Mouse (Mus musculus) monocyte, adult 2 months (primary cell): ENCODE measurements around the gene Crygs.
"Not testable (repeated sequence)": the region's sequence is repeated elsewhere in the genome, so short reads cannot be mapped to it uniquely, and the experiment has no call there.

ENCODE experiments used
- DNase-seq, 2 experiments: peaks; one replicate each; pipeline ENCODE4 v3.0.0; 2022; ENCODE audit warnings: low spot score in 2 of 2, low read depth in 1 of 2

The Crygs gene

DNA sequence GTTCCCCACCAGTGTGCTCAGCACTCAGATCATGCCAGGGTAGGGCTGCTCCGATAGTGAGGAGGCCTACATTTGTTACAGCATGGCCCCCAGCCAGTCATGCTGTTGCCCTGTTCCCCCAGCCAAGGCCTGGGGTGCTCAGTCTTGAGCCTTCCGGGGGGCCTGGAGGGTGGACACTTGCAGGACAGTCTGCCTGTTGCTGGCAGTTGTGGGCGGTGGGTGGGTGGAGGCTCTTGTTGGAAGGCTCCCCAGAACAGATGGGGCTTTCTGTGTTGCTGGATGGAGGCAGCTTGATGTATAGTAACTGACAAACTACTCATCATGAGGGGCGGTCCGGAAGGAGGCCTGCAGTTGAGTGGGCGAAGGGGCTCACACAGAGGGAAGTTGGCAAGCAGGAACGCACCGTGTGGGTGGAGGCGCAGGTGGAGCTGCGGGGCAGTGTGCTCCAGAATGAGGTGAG is 21.4 kb downstream of the Crygs start:
- DNase-seq, result no peak

DNA sequence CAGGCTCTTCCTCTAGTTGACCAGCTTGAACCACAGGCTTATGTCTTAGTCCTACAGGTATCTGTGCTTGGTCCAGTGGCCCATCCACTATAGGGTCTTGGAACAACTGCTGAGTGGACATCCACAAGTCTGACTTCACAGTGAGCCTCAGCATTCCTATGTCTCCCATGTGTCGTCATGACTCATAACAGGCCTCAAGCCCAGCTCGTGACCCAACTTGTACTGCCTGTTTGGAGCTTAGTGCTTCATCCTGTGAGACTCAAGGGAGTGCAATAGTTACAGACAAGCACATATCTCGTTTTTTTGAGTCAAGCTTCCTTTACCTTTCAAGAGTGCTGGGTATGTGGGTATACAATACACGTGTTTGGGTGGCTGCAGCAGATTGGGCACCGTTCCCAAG is 28.7 kb downstream of the Crygs start:
- no peak for DNase-seq

DNA sequence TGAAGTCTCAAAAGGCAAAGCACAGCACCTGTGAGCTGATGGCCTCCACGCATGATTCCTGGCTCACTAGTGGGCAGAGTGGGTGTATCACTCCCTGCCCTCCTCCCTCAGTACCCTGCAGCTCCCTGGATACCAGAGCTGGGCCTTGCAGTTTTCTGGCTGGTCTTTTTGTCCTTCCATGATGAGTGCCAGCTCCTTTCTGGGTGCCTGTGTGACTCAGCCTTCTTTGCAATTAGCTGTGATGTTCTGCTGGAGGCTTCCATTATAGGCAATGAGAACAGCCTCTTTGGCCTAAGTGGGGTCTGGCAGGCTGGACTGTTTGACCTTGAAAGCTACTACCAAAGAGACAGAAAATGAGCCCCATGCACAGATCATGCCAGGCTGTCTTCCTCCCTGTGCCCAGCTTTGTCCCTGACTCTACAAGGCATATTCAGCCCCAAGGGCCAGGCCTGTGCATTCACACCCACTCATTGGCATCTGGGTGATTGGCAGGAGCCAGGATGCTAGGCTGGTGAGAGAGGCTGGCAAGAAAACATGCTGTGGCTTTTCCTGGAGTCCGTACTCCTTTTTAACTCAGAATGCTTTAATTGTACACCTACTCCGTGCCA is 32.0 kb downstream of the Crygs start:
- DNase-seq, result no peak

DNA sequence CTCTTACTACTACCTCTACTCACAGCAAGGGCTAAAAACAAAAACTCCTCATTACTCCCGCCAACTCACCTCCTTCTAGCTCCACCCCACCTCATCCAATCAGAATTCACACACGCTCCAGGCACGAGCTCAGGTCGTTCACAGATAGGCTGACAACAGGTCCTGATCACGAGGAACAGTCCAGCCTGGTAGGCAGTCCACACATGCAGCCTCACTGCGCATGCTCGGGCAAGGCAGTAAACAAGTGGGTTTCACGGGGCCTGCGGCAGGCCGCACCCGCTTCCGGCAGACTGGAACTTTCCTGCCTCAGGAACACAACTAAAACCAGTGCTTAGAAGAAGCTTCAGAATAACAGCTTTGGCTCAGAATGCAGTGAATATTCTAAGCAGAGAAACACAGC is 33.1 kb downstream of the Crygs start:
- not testable (repeated sequence) for DNase-seq

DNA sequence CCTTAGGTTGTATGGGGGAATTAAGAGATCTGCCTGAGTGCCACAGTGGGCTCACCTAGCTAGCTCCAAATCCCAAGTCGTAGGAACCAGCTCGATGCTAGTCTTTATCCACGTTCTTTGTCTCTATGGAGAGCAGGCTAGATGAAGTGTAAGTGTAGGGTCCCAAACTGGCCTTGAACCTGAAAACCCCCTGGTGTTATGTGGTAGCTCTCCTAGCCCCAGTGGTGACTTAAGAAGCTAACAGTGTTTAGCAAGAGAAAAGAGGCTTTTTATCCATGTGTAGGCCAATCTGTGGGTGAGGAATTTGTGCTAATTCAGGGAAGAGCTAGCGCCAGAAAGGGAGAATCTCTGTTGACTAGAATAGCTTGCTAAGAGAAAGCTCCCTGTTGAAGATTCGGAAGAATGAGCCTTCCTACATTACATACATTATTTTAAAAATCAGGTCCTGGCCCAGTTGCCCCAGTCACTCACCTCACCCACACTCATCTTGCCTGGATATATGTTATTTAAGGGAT is 35.8 kb downstream of the Crygs start:
- DNase-seq, result no peak

DNA sequence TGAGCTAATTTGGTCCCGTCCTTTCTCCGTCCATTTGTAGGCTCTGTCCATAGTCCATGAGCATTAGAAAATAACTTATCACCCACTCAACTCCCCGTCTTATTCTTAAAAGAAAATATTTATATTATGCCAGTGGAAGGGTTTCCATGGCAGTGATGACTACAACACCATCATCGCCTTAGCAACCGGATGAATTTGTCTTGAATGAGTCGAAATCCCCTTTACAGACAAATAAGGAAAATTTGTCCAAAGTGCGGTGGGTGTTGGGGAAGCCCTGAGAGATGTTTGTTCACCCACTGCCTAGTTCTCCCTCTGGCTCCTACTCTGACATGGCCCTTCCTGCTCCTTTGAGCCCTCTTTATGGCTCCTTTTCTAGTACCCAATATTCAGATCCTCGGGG is 42.7 kb downstream of the Crygs start:
- no peak for DNase-seq

DNA sequence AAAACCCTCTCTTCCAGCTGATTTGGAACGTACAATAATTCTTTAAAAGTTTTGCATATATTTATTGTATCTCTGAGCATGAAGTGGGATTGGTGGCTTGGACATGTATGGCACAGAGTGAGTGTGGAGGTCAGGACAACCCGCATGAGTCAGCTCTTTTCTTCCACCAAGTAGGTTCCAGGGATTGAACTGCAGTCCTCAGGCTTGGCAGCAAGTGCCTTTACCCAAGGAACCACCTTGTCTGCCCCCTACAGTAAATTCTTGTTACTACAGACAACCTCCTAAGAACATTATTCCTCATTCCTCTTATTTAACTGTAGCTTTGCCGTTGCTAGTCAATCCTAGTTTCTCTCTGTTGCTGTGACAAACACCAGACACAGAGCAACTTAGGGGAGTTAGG is 44.0 kb downstream of the Crygs start:
- DNase-seq, result no peak

DNA sequence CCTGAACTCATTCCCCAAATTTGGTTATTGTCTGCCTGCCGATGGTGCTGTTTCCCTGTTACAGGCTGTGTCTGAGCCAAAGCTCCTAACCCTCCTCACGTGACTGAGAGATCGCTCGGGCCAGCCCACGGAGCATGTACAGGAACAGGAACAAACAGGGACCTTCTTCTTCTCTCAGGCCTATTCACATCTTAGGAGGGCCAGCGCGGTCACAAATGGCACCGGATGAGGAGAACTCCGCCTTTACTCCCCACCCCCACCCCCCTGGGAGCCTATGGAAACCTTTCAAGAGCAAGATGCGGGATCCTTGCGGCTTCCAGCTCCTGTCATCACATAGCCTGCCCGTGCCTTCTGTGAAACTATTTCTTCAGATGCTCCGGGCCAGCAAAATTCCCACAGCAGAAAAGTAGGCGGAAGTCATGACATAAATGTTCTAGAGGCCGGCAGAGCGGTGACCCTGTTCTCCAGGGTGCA is 44.6 kb downstream of the Crygs start:
- no peak for DNase-seq

DNA sequence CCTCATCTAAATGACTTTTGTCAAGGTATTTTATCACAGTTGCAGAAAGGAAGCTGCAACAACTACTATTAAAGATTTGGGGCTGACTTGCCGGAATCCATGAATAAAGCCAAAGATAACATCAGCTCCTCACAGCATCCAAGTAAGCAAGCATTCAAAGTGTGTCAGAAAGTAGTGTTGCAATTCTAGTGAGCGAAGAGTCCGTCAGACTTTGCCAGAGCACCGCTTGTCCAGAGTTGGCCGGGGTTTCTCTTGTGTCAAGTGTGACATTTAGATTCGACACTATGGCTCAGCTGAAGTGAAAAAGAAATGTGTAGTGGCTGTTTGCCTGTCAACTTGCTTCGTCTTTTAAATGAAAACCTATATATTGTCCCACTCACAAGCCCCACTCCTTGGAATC is 45.8 kb downstream of the Crygs start:
- no peak for DNase-seq
